In the genomic region with DNA sequence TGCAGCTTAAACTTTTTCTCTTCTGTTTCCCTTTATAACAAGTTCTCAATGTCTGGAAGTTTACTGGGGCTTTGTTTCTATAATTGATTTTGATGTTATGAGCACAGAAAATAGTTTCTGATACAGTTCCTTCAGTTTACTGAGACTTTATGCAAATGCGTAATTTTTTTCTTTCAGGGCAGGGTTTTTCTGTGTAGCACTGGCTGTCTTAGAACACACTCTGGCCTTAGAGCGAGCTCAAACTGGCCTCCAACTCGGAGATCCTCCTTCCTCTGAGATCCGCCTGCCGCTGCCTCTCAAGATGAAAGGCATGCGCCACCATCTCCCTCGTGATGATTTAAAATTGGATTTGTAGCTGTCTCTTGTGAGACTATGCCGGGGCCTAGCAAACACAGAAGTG, we compare ENCODE assay signal across 35 mouse cellular contexts.
"Had no signal": no experiment of that assay in that cellular context is flagged by ENCODE, and none has a peak within 500 bp of the region (broad histone marks: within the 10 kb centered on the region; RNA-seq: fewer than 3 reads in every experiment).

No protein-coding gene starts in this region.

- H3K27me3 ChIP-seq: heart, embryonic 12.5 days; heart, embryonic 13.5 days; heart, embryonic 15.5 days; hindbrain, embryonic 12.5 days; hindbrain, embryonic 13.5 days; hindbrain, embryonic 15.5 days; intestine, embryonic 15.5 days; kidney, embryonic 15.5 days had no signal

- ATAC-seq: hindbrain, embryonic 16.5 days; hindbrain, postnatal 0 days; inflammation-experienced regulatory T-cells, adult 6 months; intestine, embryonic 15.5 days; intestine, embryonic 16.5 days; intestine, postnatal 0 days had no signal

- H3K4me2 ChIP-seq: heart, embryonic 12.5 days; heart, embryonic 13.5 days; heart, embryonic 15.5 days; hindbrain, embryonic 12.5 days; hindbrain, embryonic 13.5 days; hindbrain, embryonic 14.5 days; hindbrain, embryonic 15.5 days; intestine, embryonic 15.5 days; kidney, embryonic 15.5 days had no signal

- DNase-seq: heart, postnatal 10 days; heart, postnatal 14 days; heart, postnatal 36 days; heart, postnatal 4 days; kidney, adult 11 months; kidney, adult 18-20 months; kidney, adult 2 months; kidney, adult 8-10 months; kidney, adult 9 months; kidney, postnatal 10 days; kidney, postnatal 14 days; kidney, postnatal 25 days; kidney, postnatal 36 days; kidney, postnatal 4 days; layer of hippocampus, adult 9-11 months; layer of hippocampus, postnatal 36 days had no signal

- H3K9ac ChIP-seq: heart, embryonic 12.5 days; heart, embryonic 13.5 days; heart, embryonic 15.5 days; hindbrain, embryonic 12.5 days; hindbrain, embryonic 13.5 days; hindbrain, embryonic 14.5 days; hindbrain, embryonic 15.5 days; intestine, embryonic 15.5 days; kidney, embryonic 15.5 days had no signal

- H3K4me1 ChIP-seq: heart, embryonic 10.5 days; heart, embryonic 12.5 days; heart, embryonic 13.5 days; heart, embryonic 15.5 days; intestine, embryonic 15.5 days; kidney, embryonic 15.5 days had no signal

- H3K27ac ChIP-seq: heart, embryonic 10.5 days; heart, embryonic 13.5 days; heart, embryonic 15.5 days; hindbrain, embryonic 10.5 days; hindbrain, embryonic 12.5 days; hindbrain, embryonic 13.5 days; hindbrain, embryonic 14.5 days; hindbrain, embryonic 15.5 days; hindbrain, postnatal 0 days; intestine, embryonic 15.5 days; kidney, embryonic 15.5 days; kidney, postnatal 0 days; layer of hippocampus, adult 2 months; left cerebral cortex, adult 2 months had no signal

- H3K36me3 ChIP-seq: heart, embryonic 10.5 days; heart, embryonic 12.5 days; heart, embryonic 15.5 days; intestine, embryonic 15.5 days had no signal

- H3K9me3 ChIP-seq: heart, embryonic 10.5 days; heart, embryonic 12.5 days; heart, embryonic 13.5 days; heart, embryonic 15.5 days; hindbrain, embryonic 10.5 days; hindbrain, embryonic 12.5 days; hindbrain, embryonic 13.5 days; hindbrain, embryonic 15.5 days; intestine, embryonic 15.5 days; kidney, embryonic 15.5 days had no signal

- H3K4me3 ChIP-seq: heart, embryonic 10.5 days; heart, embryonic 12.5 days; heart, embryonic 13.5 days; heart, embryonic 15.5 days; hindbrain, embryonic 10.5 days; hindbrain, embryonic 12.5 days; hindbrain, embryonic 13.5 days; hindbrain, embryonic 15.5 days; intestine, embryonic 15.5 days; kidney, embryonic 15.5 days; layer of hippocampus, adult 2 months; left cerebral cortex, adult 2 months had no signal
